Mouse (Mus musculus) macrophage (primary cell): ENCODE measurements around the gene Slc4a1. TPM values are rescaled to one million over a fixed set of nuclear protein-coding genes. Genes with fewer than 3 reads are reported as not detected.

Source experiments
- H3K27ac ChIP-seq: fragments of 350-480 bp; formaldehyde crosslinking; 2 replicates; pipeline ENCODE4 v1.9.0; 2021
- H3K36me3 ChIP-seq: fragments of 350-480 bp; formaldehyde crosslinking; 2 replicates; pipeline ENCODE4 v1.9.0; 2021; ENCODE audit errors: inconsistent target
- H3K4me3 ChIP-seq: fragments of 350-480 bp; formaldehyde crosslinking; 2 replicates; pipeline ENCODE4 v1.9.0; 2021; ENCODE audit errors: inconsistent target
- H3K79me2 ChIP-seq: fragments of 350-480 bp; formaldehyde crosslinking; 2 replicates; pipeline ENCODE4 v1.9.0; 2021; ENCODE audit errors: inconsistent target
- WGBS: methylation state at CpG from one replicate; pipeline ENCODE4 v1.1.7; 2026; ENCODE audit warnings: inconsistent platforms; ENCODE audit not compliant: missing documents; 5-methylcytosine and 5-hydroxymethylcytosine counted together
- polyA plus RNA-seq: library from polyadenylated mRNA; stranded (reverse); fragments of 250-400 nt; gene quantifications from 3 replicates; pipeline ENCODE4 v1.2.4, GENCODE M21; 2018; ENCODE audit warnings: inconsistent platforms

The Slc4a1 gene
- polyA plus RNA-seq, 1 experiment from 2014 or later, result not detected

- 38% methylated on average over 2 of the region's 2 CpGs for WGBS
- Histone ChIP-seq H3K36me3 (no peaks in the 10 kb centered on the region), H3K79me2 (no peaks in the 10 kb centered on the region), H3K27ac (no peak overlapping the region), H3K4me3 (no peak overlapping the region)
Observed at GRCm38 (mm10) chr11:102373646-102374045, 7.6 kb upstream of the Slc4a1 start.

GRCm38 (mm10) chr11:102372936-102373335 is 6.9 kb upstream of the Slc4a1 start:
- H3K27ac ChIP-seq, result no peak overlapping the region
- WGBS, result 65% methylated on average over 14 of the region's 14 CpGs
- H3K36me3 ChIP-seq, result no peaks in the 10 kb centered on the region
- no peak overlapping the region for H3K4me3 ChIP-seq
- no peaks in the 10 kb centered on the region for H3K79me2 ChIP-seq

DNA sequence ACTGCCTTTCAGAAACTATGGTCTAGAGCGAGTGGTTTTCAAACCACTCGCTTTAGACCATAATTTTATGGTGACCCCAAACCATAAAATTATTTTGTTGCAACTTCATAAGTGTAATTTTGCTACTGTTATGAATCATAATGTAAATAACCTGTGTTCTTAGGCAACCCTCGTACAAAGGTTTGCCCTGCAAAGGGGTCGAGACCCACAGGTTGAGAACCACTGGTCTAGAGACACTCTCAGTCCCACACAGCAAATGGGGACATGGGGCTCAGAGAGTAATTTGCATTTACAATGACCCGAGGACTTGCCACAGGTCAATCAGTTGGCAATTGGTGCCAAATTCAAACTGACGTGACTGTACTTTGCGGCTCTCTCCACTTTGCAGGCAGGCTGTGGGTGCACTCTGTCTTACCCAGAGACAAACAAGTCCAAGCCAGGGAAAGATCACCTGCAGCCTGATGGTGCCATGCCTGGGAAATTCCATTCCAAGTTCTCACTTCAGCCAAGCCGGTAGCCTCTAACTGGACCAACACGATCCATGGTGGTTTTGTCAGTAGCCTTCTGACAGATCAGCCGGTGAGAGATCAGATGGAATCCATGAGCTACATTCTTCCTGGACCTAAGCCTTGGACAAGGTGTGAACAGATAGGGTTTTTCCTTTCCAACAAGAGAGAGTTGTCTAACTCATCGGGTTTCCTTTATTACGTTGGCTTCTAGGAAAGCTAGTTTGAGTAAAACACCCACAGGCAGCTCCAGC is 6.1 kb upstream of the Slc4a1 start:
- H3K27ac ChIP-seq, result no peak overlapping the region
- H3K36me3 ChIP-seq, result no peaks in the 10 kb centered on the region
- H3K4me3 ChIP-seq, result no peak overlapping the region
- WGBS, result 86% methylated on average over 12 of the region's 12 CpGs
- H3K79me2 ChIP-seq, result no peaks in the 10 kb centered on the region

DNA sequence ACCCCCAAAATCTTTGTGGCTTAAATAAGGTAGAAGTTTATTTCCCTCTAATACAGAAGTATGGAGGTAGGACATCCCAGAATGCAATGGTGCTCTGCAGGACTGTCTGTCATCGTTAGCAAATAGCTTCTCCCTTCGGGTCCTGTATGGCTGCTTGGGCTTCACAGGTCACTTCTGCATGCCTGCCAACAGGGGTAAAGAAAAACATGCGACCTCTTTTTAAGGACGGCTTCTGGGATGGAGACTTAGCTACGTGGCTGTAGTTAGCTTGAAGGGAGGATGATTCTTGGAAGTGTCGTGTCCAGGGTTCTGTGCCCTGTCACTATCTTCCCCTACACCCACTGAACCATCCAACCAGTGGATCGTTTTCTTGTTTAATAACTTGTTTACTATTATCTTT is 4.3 kb upstream of the Slc4a1 start:
- Histone ChIP-seq H3K27ac (no peak overlapping the region), H3K4me3 (no peak overlapping the region), H3K79me2 (no peaks in the 10 kb centered on the region), H3K36me3 (no peaks in the 10 kb centered on the region)
- WGBS, result 68% methylated on average over 7 of the region's 7 CpGs

DNA sequence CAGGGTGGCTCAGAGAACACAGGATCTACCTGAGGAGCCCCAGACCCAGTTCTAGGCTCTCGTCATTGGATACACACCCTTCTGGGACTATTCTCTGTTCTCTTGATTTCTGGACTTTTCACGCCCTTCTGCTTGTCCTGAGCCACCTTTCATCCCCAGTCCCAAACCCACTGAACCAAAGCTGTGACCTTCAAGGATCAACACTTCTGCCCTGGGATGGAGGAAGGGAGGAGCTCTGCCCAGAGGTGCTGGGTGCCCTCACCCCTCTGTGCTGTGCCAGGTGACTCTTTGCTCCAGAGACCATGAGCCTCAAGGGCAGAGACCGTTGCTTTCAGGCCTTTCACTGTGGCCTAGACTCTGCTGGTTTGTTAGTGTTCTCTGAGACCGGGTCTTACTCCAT is 3.3 kb upstream of the Slc4a1 start:
- Histone ChIP-seq H3K4me3 (no peak overlapping the region), H3K27ac (no peak overlapping the region), H3K79me2 (no peaks in the 10 kb centered on the region), H3K36me3 (no peaks in the 10 kb centered on the region)
- WGBS, result 82% methylated on average over 4 of the region's 4 CpGs

GRCm38 (mm10) chr11:102368347-102368746 is 2.3 kb upstream of the Slc4a1 start:
- Histone ChIP-seq H3K79me2 (no peaks in the 10 kb centered on the region), H3K4me3 (no peak overlapping the region), H3K36me3 (no peaks in the 10 kb centered on the region), H3K27ac (no peak overlapping the region)
- WGBS, result 58% methylated on average over 5 of the region's 5 CpGs

DNA sequence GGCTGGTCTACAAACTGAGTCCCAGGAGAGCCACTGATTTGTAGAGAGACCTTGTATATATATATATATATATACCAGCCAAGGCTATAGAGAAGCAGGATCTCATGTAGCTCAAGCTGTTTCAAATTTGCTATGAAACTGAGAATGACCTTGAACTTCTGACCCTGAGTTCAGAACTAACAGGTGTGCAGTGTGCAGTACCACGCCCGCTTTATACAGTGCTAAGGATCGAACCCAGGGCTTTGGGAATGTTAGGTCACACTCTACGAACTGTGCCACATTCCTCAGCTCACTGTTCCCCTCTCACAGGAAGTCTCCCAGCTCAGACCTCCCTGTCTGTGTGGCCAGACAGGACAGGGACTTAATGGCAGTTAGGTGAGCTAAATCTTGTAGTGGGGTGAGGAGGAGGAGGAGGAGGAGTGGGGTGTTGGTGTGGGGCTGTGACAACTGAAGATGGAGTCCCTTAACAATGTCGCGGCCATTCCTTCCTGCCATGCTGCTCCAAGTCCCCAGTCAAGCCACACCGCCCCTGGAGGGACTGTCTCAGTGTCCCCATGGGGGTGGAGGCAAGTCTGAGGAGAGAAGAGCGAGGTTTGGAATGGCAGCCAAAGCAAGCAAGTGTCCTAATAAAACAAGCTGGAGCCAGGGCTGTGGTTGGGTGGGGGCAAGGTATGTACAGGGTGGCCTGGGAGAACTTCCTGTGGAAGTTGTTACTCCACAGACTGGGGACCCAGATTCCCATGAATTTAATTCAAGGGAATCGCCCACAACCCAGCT is 1.7 kb upstream of the Slc4a1 start:
- Histone ChIP-seq H3K27ac (no peak overlapping the region), H3K36me3 (no peaks in the 10 kb centered on the region), H3K79me2 (no peaks in the 10 kb centered on the region), H3K4me3 (no peak overlapping the region)
- WGBS, result 88% methylated on average over 7 of the region's 9 CpGs

- H3K27ac ChIP-seq, result no peak overlapping the region
- no peak overlapping the region for H3K4me3 ChIP-seq
- no peaks in the 10 kb centered on the region for H3K79me2 ChIP-seq
- WGBS, result 87% methylated on average over 4 of the region's 4 CpGs
- no peaks in the 10 kb centered on the region for H3K36me3 ChIP-seq
Observed at GRCm38 (mm10) chr11:102365699-102366098, 304 bp downstream of the Slc4a1 start.

- no peak overlapping the region for H3K4me3 ChIP-seq
- H3K36me3 ChIP-seq, result no peaks in the 10 kb centered on the region
- WGBS, result 62% methylated on average over 12 of the region's 14 CpGs
- no peaks in the 10 kb centered on the region for H3K79me2 ChIP-seq
- H3K27ac ChIP-seq, result no peak overlapping the region
Observed at GRCm38 (mm10) chr11:102364570-102365371, 1.2 kb downstream of the Slc4a1 start.

DNA sequence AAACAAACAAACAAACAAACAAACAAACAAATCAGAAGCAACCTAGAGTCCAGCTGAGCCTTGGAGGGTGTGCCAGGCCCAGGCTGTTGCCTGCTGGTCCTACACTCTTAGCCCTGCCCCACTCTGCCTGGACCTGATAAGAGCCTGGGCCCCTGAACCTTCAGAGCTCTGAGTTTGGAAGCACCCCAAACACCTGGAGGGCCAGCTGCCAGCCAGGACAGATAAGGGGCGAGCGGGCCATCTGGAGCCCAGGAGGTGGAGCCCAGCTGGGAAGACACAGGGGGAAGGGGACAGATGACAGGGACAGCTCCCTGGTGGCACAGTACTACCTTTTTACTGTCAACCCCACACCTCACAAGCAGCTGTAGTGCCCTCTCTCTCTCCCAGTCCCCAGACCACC is 2.4 kb downstream of the Slc4a1 start:
- WGBS, result 68% methylated on average over 2 of the region's 2 CpGs
- Histone ChIP-seq H3K36me3 (no peaks in the 10 kb centered on the region), H3K4me3 (no peak overlapping the region), H3K79me2 (no peaks in the 10 kb centered on the region), H3K27ac (no peak overlapping the region)

- Histone ChIP-seq H3K79me2 (no peaks in the 10 kb centered on the region), H3K4me3 (no peak overlapping the region), H3K36me3 (no peaks in the 10 kb centered on the region), H3K27ac (no peak overlapping the region)
- WGBS, result 84% methylated on average over 8 of the region's 8 CpGs
Observed at GRCm38 (mm10) chr11:102361776-102362495, 4.1 kb downstream of the Slc4a1 start.

DNA sequence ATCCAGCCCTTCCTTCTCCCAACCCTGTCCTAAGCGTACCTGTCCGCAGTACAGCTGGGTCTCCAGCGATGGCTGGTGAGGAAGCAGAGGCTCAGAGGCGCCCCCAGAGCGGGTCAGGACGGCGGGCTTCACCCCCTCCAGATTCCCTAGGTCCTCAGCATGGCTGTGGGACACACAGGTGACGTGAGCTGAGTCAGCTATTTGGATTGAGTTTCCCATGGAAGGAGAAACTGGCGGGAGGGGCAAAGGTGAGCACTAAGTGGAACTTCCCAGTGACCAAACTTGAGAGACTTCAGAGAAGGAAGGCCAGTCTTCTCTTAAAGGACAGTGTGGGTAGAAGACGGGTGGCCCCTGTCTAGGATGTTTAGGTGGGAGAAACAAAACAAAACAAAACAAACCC is 7.6 kb downstream of the Slc4a1 start:
- no peaks in the 10 kb centered on the region for H3K36me3 ChIP-seq
- 69% methylated on average over 10 of the region's 10 CpGs for WGBS

GRCm38 (mm10) chr11:102356636-102357350 is 9.2 kb downstream of the Slc4a1 start:
- 73% methylated on average over 27 of the region's 31 CpGs for WGBS
- H3K4me3 ChIP-seq, result no peak overlapping the region
- H3K79me2 ChIP-seq, result no peaks in the 10 kb centered on the region
- no peak overlapping the region for H3K27ac ChIP-seq
- no peaks in the 10 kb centered on the region for H3K36me3 ChIP-seq

More for the DNA sequence above, 7.6 kb downstream of the Slc4a1 start:
- H3K27ac ChIP-seq, result no peak overlapping the region
- H3K79me2 ChIP-seq, result no peaks in the 10 kb centered on the region
- no peak overlapping the region for H3K4me3 ChIP-seq

DNA sequence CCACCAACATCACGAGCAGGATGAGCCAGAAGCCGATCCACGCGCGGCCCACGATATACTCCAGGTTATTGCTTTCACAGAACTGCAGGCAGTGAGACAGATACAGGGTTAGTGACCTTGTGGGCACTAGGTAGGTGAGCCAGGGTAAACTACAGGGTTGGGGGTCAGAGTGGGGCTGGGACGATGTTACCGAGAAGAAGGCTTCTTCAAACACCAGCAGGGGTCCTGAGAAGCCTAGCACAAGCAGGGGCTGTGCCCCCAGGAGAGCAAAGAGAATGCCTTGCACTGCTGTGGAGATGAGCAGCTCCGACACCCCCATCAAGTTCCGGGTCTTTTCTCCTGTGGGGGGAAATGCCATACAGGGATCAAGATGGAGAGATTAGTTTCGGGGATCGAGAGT is 9.8 kb downstream of the Slc4a1 start:
- Histone ChIP-seq H3K4me3 (no peak overlapping the region), H3K79me2 (no peaks in the 10 kb centered on the region), H3K27ac (no peak overlapping the region), H3K36me3 (no peaks in the 10 kb centered on the region)
- 84% methylated on average over 12 of the region's 12 CpGs for WGBS
